Mouse (Mus musculus) CD4-positive helper T cell, adult 2 months (primary cell): ENCODE measurements around the gene Lcmt1.

Source experiments
- DNase-seq: peaks from one replicate; pipeline ENCODE4 v3.0.0-alpha.2; 2012; ENCODE audit warnings: low read depth, missing footprints, low spot score

The Lcmt1 gene

DNA sequence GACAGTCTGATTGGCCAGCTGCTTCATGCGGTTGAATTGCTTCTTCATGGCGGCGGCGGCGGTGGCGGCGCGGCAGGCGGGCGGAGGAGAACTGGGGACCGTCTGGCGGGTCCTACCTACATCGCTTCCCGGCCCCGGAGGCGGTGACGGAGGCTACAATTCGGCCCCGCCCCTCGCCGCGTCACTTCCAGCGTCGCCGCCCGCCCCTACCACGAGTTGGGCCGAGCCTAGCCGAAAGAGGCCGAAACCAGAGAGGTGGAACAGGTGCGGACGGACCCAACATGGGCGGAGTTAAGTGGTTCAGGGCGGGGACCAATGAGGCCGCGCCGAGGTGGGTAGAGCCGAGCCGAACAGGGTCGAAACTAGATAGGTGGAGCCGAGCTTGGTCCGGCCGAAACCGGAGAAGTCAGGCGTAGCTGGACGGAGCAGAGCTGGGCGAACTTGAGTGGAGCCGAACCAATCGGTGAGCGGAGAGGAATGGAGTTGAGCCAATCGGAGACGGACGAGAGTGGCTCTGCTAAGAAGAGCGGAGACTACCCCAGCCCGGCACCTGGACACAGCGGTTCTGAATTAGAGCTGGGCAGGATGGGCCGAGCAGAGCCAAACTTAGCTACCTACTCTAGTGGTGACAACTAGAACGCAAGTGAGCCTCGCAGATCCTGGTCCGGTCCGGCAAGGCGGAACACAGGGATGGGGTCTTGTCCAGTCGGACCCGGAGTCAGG, at the start of gene Lcmt1, which contains the start of gene Arhgap17:
Gene Lcmt1, plus strand, starts transcription at position 26 of the 723 bp plus-strand sequence.
Gene Arhgap17, minus strand, starts transcription at position 157 of the 723 bp plus-strand sequence.
- DNase-seq = peak; percentile 97

GRCm38 (mm10) chr7:123322452-123323121, 47.0 kb upstream of the Lcmt1 start:
- DNase-seq = peak; percentile 70

GRCm38 (mm10) chr7:123323388-123323787, 46.2 kb upstream of the Lcmt1 start:
- DNase-seq = no peak

- DNase-seq = no peak
These were observed 45.5 kb upstream of the Lcmt1 start for GRCm38 (mm10) chr7:123324105-123324504.

DNA sequence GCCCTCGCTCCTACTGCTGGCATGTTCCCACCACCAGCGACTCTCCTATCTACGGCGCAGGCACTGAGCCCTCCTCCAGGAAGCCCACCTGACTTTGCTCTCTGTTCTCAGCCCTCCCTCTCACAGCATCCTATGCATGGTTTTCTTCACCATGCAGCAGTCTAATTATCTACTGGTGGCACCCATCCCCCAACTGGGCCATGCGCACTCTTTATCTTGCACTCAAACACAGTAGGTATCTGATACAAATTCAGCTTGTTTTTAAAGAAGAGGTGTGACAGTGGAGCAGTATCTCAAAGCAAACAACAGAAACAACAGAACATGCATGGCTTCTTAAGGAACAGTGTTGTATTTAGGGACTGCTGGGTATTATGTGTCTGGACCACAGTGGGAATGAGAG, 43.5 kb upstream of the Lcmt1 start:
- DNase-seq = no peak

- no peak for DNase-seq
These were observed 42.7 kb upstream of the Lcmt1 start for GRCm38 (mm10) chr7:123326901-123327300.

- no peak for DNase-seq
These were observed 41.7 kb upstream of the Lcmt1 start for GRCm38 (mm10) chr7:123327909-123328308.

GRCm38 (mm10) chr7:123330506-123330905, 39.1 kb upstream of the Lcmt1 start:
- no peak for DNase-seq

- no peak for DNase-seq
These were observed 33.3 kb upstream of the Lcmt1 start for GRCm38 (mm10) chr7:123336322-123336721.

- no peak for DNase-seq
These were observed 31.2 kb upstream of the Lcmt1 start for GRCm38 (mm10) chr7:123338351-123338750.

GRCm38 (mm10) chr7:123341896-123342295, 27.7 kb upstream of the Lcmt1 start:
- no peak for DNase-seq

DNA sequence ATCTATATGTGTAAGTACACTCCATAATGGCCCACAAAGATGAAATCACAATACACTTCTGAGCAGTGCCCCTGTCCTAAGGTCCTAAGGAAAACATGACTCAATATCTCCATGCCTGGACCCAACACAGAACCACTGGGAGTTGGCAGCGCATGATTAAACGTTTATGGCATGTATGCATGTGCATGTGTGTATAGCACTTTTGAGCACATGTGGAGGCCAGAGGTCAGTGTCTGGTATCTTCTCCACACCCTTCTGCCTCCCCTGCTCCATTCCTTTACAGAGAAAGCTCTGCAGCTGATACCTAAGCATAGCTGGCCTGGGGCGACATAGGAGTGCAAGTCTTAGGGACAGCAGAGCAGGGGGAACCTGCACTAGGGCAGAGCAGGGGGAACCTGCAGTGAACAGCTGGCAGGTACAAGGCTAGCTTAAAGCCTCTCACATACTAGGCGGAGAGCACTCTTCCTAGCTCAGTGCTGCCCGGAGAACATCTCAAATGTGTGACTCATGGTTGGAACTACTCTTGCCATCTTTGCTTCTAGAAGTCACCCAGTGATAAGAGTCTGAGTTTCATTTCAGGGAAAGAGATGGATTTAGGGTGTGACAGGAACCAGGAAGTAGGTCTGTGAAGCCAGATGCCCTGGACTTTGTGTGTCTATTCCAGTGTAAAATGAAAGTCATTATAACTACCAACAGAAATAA, 25.4 kb upstream of the Lcmt1 start:
- DNase-seq = no peak

DNA sequence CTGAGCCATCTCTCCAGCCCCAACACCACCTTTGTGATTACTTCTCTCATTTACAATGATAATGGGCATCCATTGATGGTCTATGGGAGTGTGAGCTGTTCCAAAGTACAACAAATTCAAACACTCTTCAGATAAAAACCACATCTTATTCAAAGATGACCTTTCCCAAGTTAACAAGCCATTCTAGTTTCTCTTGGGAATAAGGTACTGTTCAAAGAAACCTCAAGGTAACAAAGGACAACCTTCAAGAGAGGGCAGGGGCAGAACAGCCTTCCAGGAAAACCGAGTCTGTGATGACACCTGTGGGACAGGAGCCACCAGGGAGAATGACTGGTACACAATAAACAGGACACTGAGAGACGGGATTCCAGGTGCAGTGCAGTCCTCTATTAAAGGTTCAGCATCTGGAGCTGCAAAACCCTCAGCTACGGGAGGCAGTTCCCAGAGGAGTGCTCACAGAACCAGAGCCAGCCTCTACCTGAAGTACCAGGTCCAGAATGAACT, 24.5 kb upstream of the Lcmt1 start:
- DNase-seq = no peak

DNA sequence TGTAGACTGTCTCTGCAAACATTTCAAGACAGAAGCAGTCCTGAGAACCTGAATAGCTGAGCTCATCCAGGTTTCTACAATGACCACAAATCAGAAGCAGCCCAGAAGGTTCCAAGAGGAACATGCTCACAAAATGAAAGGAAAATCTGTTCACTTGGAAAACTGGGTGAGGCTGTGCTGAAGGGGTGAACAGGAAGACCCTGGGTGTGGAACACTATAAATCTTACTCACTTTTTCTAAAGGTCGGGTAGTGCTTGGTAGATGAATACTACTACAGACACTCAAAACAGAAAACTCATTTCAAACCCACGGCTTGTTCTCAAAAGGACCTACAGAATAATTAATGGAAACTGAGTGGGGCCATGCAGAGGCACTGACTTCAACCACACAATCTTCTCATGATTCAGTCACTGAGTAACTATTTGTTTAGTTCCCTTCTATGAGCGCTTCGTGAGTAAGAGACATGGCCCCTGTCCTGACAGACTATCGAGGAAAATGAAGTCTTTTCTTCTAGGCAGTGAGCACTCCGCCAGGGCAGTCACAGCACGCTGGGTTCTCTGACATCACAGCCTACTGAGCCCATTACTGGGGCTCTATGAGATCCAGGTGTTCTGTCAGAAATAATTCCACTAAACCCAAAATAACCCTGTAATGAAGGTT, 22.8 kb upstream of the Lcmt1 start:
- no peak for DNase-seq

- no peak for DNase-seq
These were observed 19.8 kb upstream of the Lcmt1 start for GRCm38 (mm10) chr7:123349813-123350212.

GRCm38 (mm10) chr7:123350243-123350642, 19.3 kb upstream of the Lcmt1 start:
- no peak for DNase-seq

GRCm38 (mm10) chr7:123353081-123353480, 16.5 kb upstream of the Lcmt1 start:
- DNase-seq = no peak

- no peak for DNase-seq
These were observed 15.7 kb upstream of the Lcmt1 start for GRCm38 (mm10) chr7:123353879-123354278.

- DNase-seq = no peak
These were observed 15.2 kb upstream of the Lcmt1 start for GRCm38 (mm10) chr7:123354392-123354791.

GRCm38 (mm10) chr7:123354851-123355250, 14.7 kb upstream of the Lcmt1 start:
- peak; percentile 84 for DNase-seq

GRCm38 (mm10) chr7:123356158-123356557, 13.4 kb upstream of the Lcmt1 start:
- DNase-seq = no peak

DNA sequence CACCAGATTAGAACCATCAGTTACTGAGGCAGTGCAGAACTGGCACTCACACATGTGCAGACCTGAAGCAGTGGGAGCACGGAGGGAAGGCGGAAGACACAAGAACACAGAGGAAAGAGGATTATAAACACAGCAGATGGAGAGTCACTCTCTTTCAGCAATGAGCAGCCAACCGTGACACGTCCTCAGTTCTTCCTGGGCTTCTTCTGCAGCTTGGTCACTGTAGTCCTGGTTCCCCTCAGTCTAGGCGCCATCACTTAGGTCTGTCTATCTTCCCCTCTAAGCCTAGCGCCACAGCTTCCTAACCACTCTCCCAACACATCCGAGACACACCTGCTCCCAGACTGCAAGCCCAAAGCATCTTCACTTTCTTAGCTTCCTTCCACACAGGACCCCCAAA, 10.5 kb upstream of the Lcmt1 start:
- DNase-seq = no peak
